Mouse (Mus musculus) midbrain, embryonic 16.5 days (tissue): Measurements from ENCODE around the gene Thap8. TPM values are rescaled to one million over a fixed set of nuclear protein-coding genes. Genes with fewer than 3 reads are reported as not detected.

Experiments
- ATAC-seq: fragments of 200-750 bp; cut with Nextera tagmentation; 2 replicates; pipeline ENCODE4 v1.8.0; 2017; ENCODE audit warnings: moderate TSS enrichment
- H3K27ac ChIP-seq: fragments of 300-500 bp; sonication (generic); 2 replicates; pipeline ENCODE4 v1.5.1; 2014; ENCODE audit warnings: mild to moderate bottlenecking, low read length, mixed read lengths
- H3K27me3 ChIP-seq: fragments of 300-500 bp; sonication (generic); 2 replicates; pipeline ENCODE4 v1.6.1; 2014; ENCODE audit warnings: low read depth, low read length, mixed read lengths; ENCODE audit not compliant: control insufficient read depth, insufficient read depth
- H3K36me3 ChIP-seq: fragments of 300-500 bp; sonication (generic); 2 replicates; pipeline ENCODE4 v1.6.1; 2014; ENCODE audit warnings: mild to moderate bottlenecking, low read length, moderate library complexity, mixed read lengths; ENCODE audit not compliant: control insufficient read depth, insufficient read depth
- H3K4me1 ChIP-seq: fragments of 300-500 bp; sonication (generic); 2 replicates; pipeline ENCODE4 v1.6.1; 2014; ENCODE audit warnings: mild to moderate bottlenecking, low read length, mixed read lengths; ENCODE audit not compliant: control insufficient read depth, insufficient read depth
- H3K4me2 ChIP-seq: fragments of 300-500 bp; sonication (generic); 2 replicates; pipeline ENCODE4 v1.6.1; 2014; ENCODE audit warnings: mild to moderate bottlenecking, low read length, mixed read lengths
- H3K4me3 ChIP-seq: fragments of 300-500 bp; sonication (generic); 2 replicates; pipeline ENCODE4 v1.5.1; 2014; ENCODE audit warnings: low read depth, mild to moderate bottlenecking, low read length, moderate library complexity, mixed read lengths
- H3K9ac ChIP-seq: fragments of 300-500 bp; sonication (generic); 2 replicates; pipeline ENCODE4 v1.6.1; 2014; ENCODE audit warnings: low read depth, low read length, mixed read lengths
- H3K9me3 ChIP-seq: fragments of 300-500 bp; sonication (generic); replicated peaks from 2 replicates; pipeline ENCODE4 v1.6.1; 2014; ENCODE audit warnings: mild to moderate bottlenecking, low read length, mixed read lengths; ENCODE audit not compliant: control insufficient read depth, poor library complexity, severe bottlenecking
- WGBS: fragments of 180-500 bp; shearing (Covaris S2); extraction: QIAGEN DNeasy Blood & Tissue Kit; methylation state at CpG from one replicate; pipeline ENCODE4 v1.1.7; 2014; 5-methylcytosine and 5-hydroxymethylcytosine counted together
- polyA plus RNA-seq: library from polyadenylated mRNA; unstranded; fragments of >200 nt; fragmentation: Nextera tagmentation; extraction: Ambion mirVana; gene quantifications from 2 replicates; pipeline ENCODE4 v1.2.1, GENCODE M21; 2015

Thap8 gene
- polyA plus RNA-seq, 1 experiment from 2014 or later = 1.3 TPM

GRCm38 (mm10) chr7:30308076-30309005 is 28.4 kb downstream of the Thap8 start, which contains the start of gene Alkbh6:
TSS of gene Alkbh6 (plus strand) at chr7:30308717.
- peak; percentile 100 for ATAC-seq
- WGBS = 4% methylated on average over 27 of the region's 27 CpGs
- Histone ChIP-seq H3K27me3 (no peaks in the 10 kb centered on the region), H3K9ac (peak within 1 kb of the TSS; percentile 73), H3K4me1 (peaks cover 17% of the 10 kb centered on the region), H3K4me3 (peak within 1 kb of the TSS; percentile 60), H3K27ac (peak within 1 kb of the TSS; percentile 82), H3K36me3 (peaks cover 23% of the 10 kb centered on the region), H3K4me2 (peak within 1 kb of the TSS; percentile 82), H3K9me3 (no peaks in the 10 kb centered on the region)

GRCm38 (mm10) chr7:30309395-30310129 is 29.7 kb downstream of the Thap8 start:
- H3K27ac ChIP-seq = no peak overlapping the region
- ATAC-seq = no peak
- H3K9me3 ChIP-seq = no peaks in the 10 kb centered on the region
- peaks cover 17% of the 10 kb centered on the region for H3K4me1 ChIP-seq
- H3K4me2 ChIP-seq = peak overlapping the region; percentile 82
- no peaks in the 10 kb centered on the region for H3K27me3 ChIP-seq
- peak overlapping the region; percentile 60 for H3K4me3 ChIP-seq
- 58% methylated on average over 15 of the region's 15 CpGs for WGBS
- peak overlapping the region; percentile 73 for H3K9ac ChIP-seq
- peaks cover 17% of the 10 kb centered on the region for H3K36me3 ChIP-seq

GRCm38 (mm10) chr7:30310136-30310535 is 30.2 kb downstream of the Thap8 start:
- no peak overlapping the region for H3K27ac ChIP-seq
- 91% methylated on average over 12 of the region's 12 CpGs for WGBS
- H3K4me1 ChIP-seq = peaks cover 17% of the 10 kb centered on the region
- H3K9ac ChIP-seq = no peak overlapping the region
- H3K36me3 ChIP-seq = peaks cover 15% of the 10 kb centered on the region
- ATAC-seq = no peak
- H3K27me3 ChIP-seq = no peaks in the 10 kb centered on the region
- H3K4me2 ChIP-seq = no peak overlapping the region
- no peaks in the 10 kb centered on the region for H3K9me3 ChIP-seq
- H3K4me3 ChIP-seq = no peak overlapping the region

- ATAC-seq = no peak
- 46% methylated on average over 26 of the region's 27 CpGs for WGBS
- Histone ChIP-seq H3K9me3 (no peaks in the 10 kb centered on the region), H3K9ac (no peak overlapping the region), H3K4me2 (no peak overlapping the region), H3K27me3 (no peaks in the 10 kb centered on the region), H3K4me1 (peaks cover 11% of the 10 kb centered on the region), H3K27ac (no peak overlapping the region), H3K36me3 (no peaks in the 10 kb centered on the region), H3K4me3 (no peak overlapping the region)
Measured at GRCm38 (mm10) chr7:30313666-30314320, 33.9 kb downstream of the Thap8 start.

GRCm38 (mm10) chr7:30314721-30315155 is 34.8 kb downstream of the Thap8 start, which contains the start of gene Syne4:
TSS of gene Syne4 (plus strand) at chr7:30314807.
- H3K9me3 ChIP-seq = no peaks in the 10 kb centered on the region
- H3K27me3 ChIP-seq = no peaks in the 10 kb centered on the region
- H3K27ac ChIP-seq = no peak within 1 kb of the TSS
- no peak for ATAC-seq
- WGBS = 3% methylated on average over 9 of the region's 9 CpGs
- H3K4me3 ChIP-seq = peak within 1 kb of the TSS; percentile 10; the same call in 1 of the 2 replicates
- peaks cover 4% of the 10 kb centered on the region for H3K4me1 ChIP-seq
- H3K36me3 ChIP-seq = no peaks in the 10 kb centered on the region
- H3K9ac ChIP-seq = no peak within 1 kb of the TSS
- H3K4me2 ChIP-seq = no peak within 1 kb of the TSS

- H3K4me1 ChIP-seq = peaks cover 2% of the 10 kb centered on the region
- no peaks in the 10 kb centered on the region for H3K9me3 ChIP-seq
- H3K27ac ChIP-seq = no peak overlapping the region
- ATAC-seq = no peak
- H3K27me3 ChIP-seq = no peaks in the 10 kb centered on the region
- H3K4me3 ChIP-seq = no peak overlapping the region
- H3K9ac ChIP-seq = no peak overlapping the region
- H3K36me3 ChIP-seq = no peaks in the 10 kb centered on the region
- 79% methylated on average over 13 of the region's 13 CpGs for WGBS
- no peak overlapping the region for H3K4me2 ChIP-seq
Measured at GRCm38 (mm10) chr7:30315559-30316529, 36.0 kb downstream of the Thap8 start.

GRCm38 (mm10) chr7:30318142-30318541 is 38.2 kb downstream of the Thap8 start:
- no peak for ATAC-seq
- H3K4me2 ChIP-seq = no peak overlapping the region
- WGBS = 82% methylated on average over 3 of the region's 3 CpGs
- no peak overlapping the region for H3K4me3 ChIP-seq
- peaks cover 14% of the 10 kb centered on the region for H3K4me1 ChIP-seq
- no peaks in the 10 kb centered on the region for H3K27me3 ChIP-seq
- H3K9ac ChIP-seq = no peak overlapping the region
- H3K36me3 ChIP-seq = no peaks in the 10 kb centered on the region
- no peak overlapping the region for H3K27ac ChIP-seq
- H3K9me3 ChIP-seq = no peaks in the 10 kb centered on the region

- ATAC-seq = no peak
- H3K4me1 ChIP-seq = peaks cover 14% of the 10 kb centered on the region
- peak overlapping the region; percentile 75; the same call in 1 of the 2 replicates for H3K4me3 ChIP-seq
- H3K36me3 ChIP-seq = no peaks in the 10 kb centered on the region
- no peak overlapping the region for H3K27ac ChIP-seq
- no peaks in the 10 kb centered on the region for H3K27me3 ChIP-seq
- peak overlapping the region; percentile 88; the same call in 1 of the 2 replicates for H3K9ac ChIP-seq
- WGBS = 85% methylated on average over 2 of the region's 2 CpGs
- H3K9me3 ChIP-seq = no peaks in the 10 kb centered on the region; the same call in 1 of the 2 replicates
- peak overlapping the region; percentile 87 for H3K4me2 ChIP-seq
Measured at GRCm38 (mm10) chr7:30320946-30321345, 41.1 kb downstream of the Thap8 start.
